Mouse (Mus musculus): Measurements from ENCODE around the gene Acsl1.
"Not testable (repeated sequence)": the region's sequence is repeated elsewhere in the genome, so short reads cannot be mapped to it uniquely, and the experiment has no call there.

The Acsl1 gene

DNA sequence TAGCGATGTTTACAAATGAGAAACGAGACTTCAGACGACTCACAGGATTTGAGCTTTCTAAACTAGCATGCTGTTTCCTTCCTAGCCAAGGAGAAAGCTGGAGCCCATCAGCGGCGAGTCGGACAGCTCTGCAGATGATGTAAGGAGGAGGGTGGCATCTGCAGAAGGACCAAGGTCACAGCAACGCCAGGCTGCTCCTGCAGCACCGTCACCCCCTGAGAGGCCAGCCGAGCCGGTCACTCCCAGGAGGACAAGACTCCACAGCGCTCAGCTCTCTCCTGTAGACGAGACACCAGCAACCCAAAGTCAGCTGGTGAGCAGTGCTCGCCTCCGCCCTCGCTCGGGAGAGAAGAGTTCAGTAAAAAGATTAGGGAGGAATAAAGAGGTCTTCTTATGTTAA is 91.5 kb downstream of the Acsl1 start:
- no peak for DNase-seq (ENCODE audit: low spot score)

DNA sequence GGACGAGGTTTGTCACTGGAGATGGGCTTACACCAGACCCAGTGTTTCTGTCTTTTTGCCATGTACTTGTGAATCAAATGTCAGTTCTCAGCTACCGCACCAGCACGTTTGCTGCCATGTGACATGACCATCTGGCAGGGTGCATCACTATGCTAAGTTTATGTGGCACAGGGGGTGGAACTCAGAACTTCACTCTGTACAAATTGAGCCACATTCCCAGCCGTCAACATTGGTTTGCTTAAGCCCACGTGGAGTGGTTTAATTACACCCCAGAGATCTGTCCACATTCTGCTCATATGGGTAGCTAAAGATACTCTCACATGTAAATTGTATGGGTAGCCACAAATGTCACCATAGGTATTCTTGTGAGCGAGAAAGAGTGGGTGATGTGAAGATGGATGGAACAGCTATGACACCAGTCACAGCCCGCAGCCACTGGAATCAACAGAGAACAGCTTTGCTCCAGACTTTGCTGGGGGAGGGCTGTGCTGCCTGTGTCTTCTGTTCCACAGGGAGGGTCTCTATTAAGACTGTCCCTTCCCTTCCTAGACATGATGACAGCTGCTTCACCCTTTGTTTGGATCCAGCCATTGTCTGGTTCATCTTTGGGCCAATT is 96.2 kb downstream of the Acsl1 start:
- DNase-seq (ENCODE audit: low spot score): no peak

DNA sequence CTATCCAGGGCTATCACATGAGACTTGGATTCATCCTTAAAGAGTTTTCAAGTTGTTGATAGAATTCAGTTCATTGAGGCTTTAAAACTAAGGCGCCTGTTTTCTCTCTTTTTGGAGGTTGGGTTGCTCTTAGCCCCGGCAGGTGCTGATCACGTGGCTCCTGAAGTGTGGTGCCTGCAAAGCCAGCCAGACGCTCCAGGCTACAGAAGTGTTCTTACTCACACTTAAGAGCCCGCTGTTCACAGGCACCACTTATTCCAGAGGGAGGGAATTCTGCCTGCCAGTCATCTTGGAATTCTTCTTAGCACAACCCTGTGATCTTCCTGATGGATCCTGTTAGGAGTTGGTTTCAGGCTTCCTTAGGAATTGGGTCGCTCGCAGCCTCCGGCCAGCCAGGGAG is 97.1 kb downstream of the Acsl1 start:
- DNase-seq (ENCODE audit: low spot score): no peak

DNA sequence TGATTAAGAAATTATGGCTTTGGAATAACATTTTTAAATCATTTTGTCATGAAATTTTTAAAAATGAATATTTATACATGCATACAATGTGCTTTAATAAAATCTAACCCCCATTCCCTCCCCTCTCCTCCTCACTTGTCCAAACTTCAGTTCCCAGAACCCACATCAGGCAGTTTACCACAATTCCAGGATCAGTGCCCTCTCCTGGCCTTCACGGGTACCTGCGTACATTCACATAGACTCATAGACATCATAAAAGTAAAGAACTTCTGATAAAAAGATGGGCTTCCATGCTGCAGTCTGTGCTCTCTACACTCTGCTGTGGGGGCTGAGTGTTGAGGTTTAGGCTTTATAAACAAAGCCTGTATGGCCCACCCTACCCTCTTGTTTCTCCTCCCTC is 98.1 kb downstream of the Acsl1 start:
- peak; percentile 27 for DNase-seq (ENCODE audit: low spot score)

DNA sequence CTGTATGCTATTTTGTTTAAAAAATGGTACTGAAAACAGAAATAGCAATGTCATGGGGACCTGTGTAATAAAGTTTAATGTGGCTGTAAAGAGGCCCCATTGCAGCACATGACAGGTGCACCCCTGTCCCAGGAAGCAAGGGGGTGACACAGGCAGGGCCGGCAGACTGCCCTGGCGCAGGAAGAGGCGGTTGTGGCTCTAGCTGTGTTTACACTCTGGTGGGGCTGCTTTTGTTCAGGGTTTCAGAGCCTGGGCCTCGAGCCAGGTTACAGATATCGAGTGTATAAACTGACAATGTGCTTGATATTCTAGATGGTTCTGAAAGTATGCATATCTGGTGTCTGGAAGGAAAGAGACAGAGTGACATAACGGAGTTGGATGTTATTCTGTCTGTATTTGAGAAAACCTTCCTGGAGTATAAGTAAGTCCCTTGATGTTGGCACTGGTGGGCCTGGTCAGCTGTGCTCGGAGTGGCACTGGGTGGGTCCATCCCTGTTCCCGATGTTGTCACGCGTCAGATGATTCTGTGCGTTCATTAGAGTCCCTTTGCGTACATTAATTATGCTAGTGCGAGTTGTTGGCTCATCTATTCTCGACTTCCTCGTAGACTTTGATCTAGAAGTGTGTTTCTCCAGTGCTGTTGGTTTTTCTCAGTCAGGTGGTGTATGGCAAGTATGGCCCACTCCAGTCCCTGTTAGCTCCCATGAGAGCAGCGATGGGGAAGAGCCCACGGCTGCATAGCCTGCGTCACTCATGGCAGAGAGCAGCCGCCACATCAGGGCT is 99.0 kb downstream of the Acsl1 start:
- no peak for DNase-seq (ENCODE audit: low spot score)

- no peak for DNase-seq (ENCODE audit: low spot score)
Observed at GRCm38 (mm10) chr8:46570673-46571072, 99.8 kb downstream of the Acsl1 start.

- no peak for DNase-seq (ENCODE audit: low spot score)
Observed at GRCm38 (mm10) chr8:46573446-46573845, 102.6 kb downstream of the Acsl1 start.

GRCm38 (mm10) chr8:46573964-46574363 is 103.1 kb downstream of the Acsl1 start:
- no peak for DNase-seq (ENCODE audit: low spot score)

- DNase-seq (ENCODE audit: low spot score): no peak
Observed at GRCm38 (mm10) chr8:46578794-46579193, 108.0 kb downstream of the Acsl1 start.

GRCm38 (mm10) chr8:46584328-46584727 is 113.5 kb downstream of the Acsl1 start:
- not testable (repeated sequence) for DNase-seq (ENCODE audit: low spot score)

DNA sequence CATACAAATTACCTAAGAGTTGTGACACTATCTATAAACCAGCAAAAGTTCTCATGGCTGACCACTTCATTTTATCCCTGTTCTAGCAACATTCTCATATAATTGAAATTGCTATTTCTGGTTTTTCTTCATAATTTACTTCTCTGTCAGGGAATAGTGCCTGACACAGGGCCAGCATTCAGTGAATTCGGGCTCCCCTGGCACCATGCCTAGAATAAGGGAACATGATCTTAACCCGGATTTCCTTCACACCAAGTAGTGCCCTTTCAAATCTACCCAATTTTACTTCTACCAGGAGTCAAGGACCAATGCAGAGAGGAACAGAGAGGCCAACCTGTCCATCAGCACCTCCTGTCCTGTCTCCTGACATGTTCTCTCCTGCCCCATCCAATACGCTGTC is 114.7 kb downstream of the Acsl1 start:
- no peak for DNase-seq (ENCODE audit: low spot score)
